ENCODE assay signal across 8 mouse cellular contexts in genomic region chr11:117781993-117782704, GRCm38 (mm10). TPM values are rescaled to one million over a fixed set of nuclear protein-coding genes. Genes with fewer than 3 reads are reported as not detected.
DNase-seq lines count a peak whose midpoint lies in the region; ATAC-seq and TF ChIP-seq lines count a peak whose summit lies in the region.

Tmc8 (plus strand) TSS chr11:117782076.
Tmc6 (minus strand) TSS chr11:117782198.

- DNase-seq in left cerebral cortex, adult 2 months (ENCODE audit: extremely low spot score in 1 of 2, low spot score in 2 of 2), result no peak
- no peak for DNase-seq in left cerebral cortex, adult 8-10 months (ENCODE audit: low spot score in 2 of 2)
- peak; percentile 67 to 84 for DNase-seq in heart, adult 18-20 months
- DNase-seq in kidney, adult 18-20 months, result peak; percentile 32
- peak; percentile 69 for DNase-seq in spleen, adult 12 weeks (ENCODE audit: low spot score)
- no peak for DNase-seq in frontal cortex, postnatal 25 days (ENCODE audit: low spot score in 2 of 2)
- DNase-seq in frontal cortex, postnatal 10 days (ENCODE audit: low spot score in 2 of 2), result no peak

- H3K27me3 ChIP-seq in lung, embryonic 16.5 days (ENCODE audit: control insufficient read depth, insufficient read depth, low read depth, low read length), result no peaks in the 10 kb centered on the region; the same call in 1 of the 2 replicates

- intact Hi-C loops in left cerebral cortex, adult 2 months (cut with DNase I), result no loop called here

- peak within 1 kb of the TSS; percentile 98 for H3K4me2 ChIP-seq in lung, embryonic 16.5 days (ENCODE audit: low read depth, low read length)

- 46% methylated on average over 21 of the region's 24 CpGs for WGBS in lung, embryonic 16.5 days

- peak; percentile 10 for ATAC-seq in lung, embryonic 16.5 days (ENCODE audit: low read depth)

- H3K9me3 ChIP-seq in lung, embryonic 16.5 days (ENCODE audit: control insufficient read depth, low read length), result no peaks in the 10 kb centered on the region

- peak within 1 kb of the TSS; percentile 20 for H3K4me3 ChIP-seq in left cerebral cortex, adult 2 months
- H3K4me3 ChIP-seq in lung, embryonic 16.5 days (ENCODE audit: low read length), result peak within 1 kb of the TSS; percentile 61

- H3K36me3 ChIP-seq in lung, embryonic 16.5 days (ENCODE audit: control insufficient read depth, insufficient read depth, low read length), result no peaks in the 10 kb centered on the region

- peaks cover 41% of the 10 kb centered on the region for H3K4me1 ChIP-seq in lung, embryonic 16.5 days (replicated peaks; ENCODE audit: control insufficient read depth, insufficient read depth, low read length)

- H3K27ac ChIP-seq in left cerebral cortex, adult 2 months, result peak within 1 kb of the TSS; percentile 21; the same call in 1 of the 2 replicates
- H3K27ac ChIP-seq in lung, embryonic 16.5 days (ENCODE audit: low read length), result peak within 1 kb of the TSS; percentile 97

- TF ChIP-seq CTCF in left cerebral cortex, adult 2 months (IDR thresholded peaks at IDR 0.05), result no peak

- H3K9ac ChIP-seq in lung, embryonic 16.5 days (ENCODE audit: low read length), result peak within 1 kb of the TSS; percentile 51

RNA-seq across cellular contexts. Expression of gene Tmc8, which starts in this region (rescaled TPM):
- 1 to 10 TPM in 1 of 2 experiments, under 1 TPM in 1; 0.88 to 1.3 TPM for total RNA-seq in left cerebral cortex, adult 2 months (2021)
- 1 to 10 TPM in 2 of 4 experiments, under 1 TPM in 2; 0.50 to 1.3 (median 0.83) TPM for total RNA-seq in left cerebral cortex, adult 8-10 months (2022)
- total RNA-seq in heart, adult 18-20 months (2021), result 1 to 10 TPM; 4.6 to 5.6 TPM
- 3.0 and 4.0 TPM in 2 replicates for polyA plus RNA-seq in lung, embryonic 16.5 days (2015; fragmentation: Nextera tagmentation; extraction: Ambion mirVana)

RNA-seq across cellular contexts. Expression of gene Tmc6, which starts in this region (rescaled TPM):
- 1 to 10 TPM; 7.8 to 9.3 TPM for total RNA-seq in left cerebral cortex, adult 2 months (2021)
- 10 to 100 TPM; 10.2 to 12.3 (median 11.4) TPM for total RNA-seq in left cerebral cortex, adult 8-10 months (2022)
- total RNA-seq in heart, adult 18-20 months (2021), result 10 to 100 TPM; 11.6 to 16.4 TPM
- polyA plus RNA-seq in lung, embryonic 16.5 days (2015; fragmentation: Nextera tagmentation; extraction: Ambion mirVana), result 23.6 and 26.0 TPM in 2 replicates

Comparison
In these comparisons a context has a peak if more than half of its experiments do, and no peak if none do; other contexts are left out.
1. DNase-seq: peak in heart, adult 18-20 months (2 of 2), kidney, adult 18-20 months (single experiment) and spleen, adult 12 weeks (single experiment); none in left cerebral cortex, adult 2 months (0 of 2), left cerebral cortex, adult 8-10 months (0 of 2), frontal cortex, postnatal 25 days (0 of 2) and frontal cortex, postnatal 10 days (0 of 2).